Mouse (Mus musculus) liver, embryonic 12.5 days (tissue): ENCODE results near the gene Atp6v1a. TPM values are rescaled to one million over a fixed set of nuclear protein-coding genes. Genes with fewer than 3 reads are reported as not detected.
A peak's percentile ranks its signal among the peaks of the same experiment; 100 is the strongest.

ENCODE experiments used
- ATAC-seq: fragments of 200-750 bp; cut with Nextera tagmentation; 2 replicates; pipeline ENCODE4 v1.8.0; 2017; ENCODE audit warnings: moderate number of reproducible peaks, mild to moderate bottlenecking, moderate library complexity
- H3K27ac ChIP-seq: fragments of 300-500 bp; sonication (generic); 2 replicates; pipeline ENCODE4 v1.5.1; 2016; ENCODE audit warnings: mild to moderate bottlenecking
- H3K27me3 ChIP-seq: fragments of 300-500 bp; sonication (generic); replicated peaks from 2 replicates; pipeline ENCODE4 v1.6.1; 2016; ENCODE audit warnings: mild to moderate bottlenecking, moderate library complexity
- H3K36me3 ChIP-seq: fragments of 300-500 bp; sonication (generic); 2 replicates; pipeline ENCODE4 v1.6.1; 2016; ENCODE audit warnings: mild to moderate bottlenecking, moderate library complexity
- H3K4me1 ChIP-seq: fragments of 300-500 bp; sonication (generic); 2 replicates; pipeline ENCODE4 v1.6.1; 2016
- H3K4me2 ChIP-seq: fragments of 300-500 bp; sonication (generic); 2 replicates; pipeline ENCODE4 v1.6.1; 2016; ENCODE audit warnings: mild to moderate bottlenecking, moderate library complexity
- H3K4me3 ChIP-seq: fragments of 300-500 bp; sonication (generic); 2 replicates; pipeline ENCODE4 v1.5.1; 2016; ENCODE audit warnings: mild to moderate bottlenecking, moderate library complexity
- H3K9ac ChIP-seq: fragments of 300-500 bp; sonication (generic); 2 replicates; pipeline ENCODE4 v1.6.1; 2016; ENCODE audit warnings: mild to moderate bottlenecking, moderate library complexity
- H3K9me3 ChIP-seq: fragments of 300-500 bp; sonication (generic); replicated peaks from 2 replicates; pipeline ENCODE4 v1.6.1; 2016; ENCODE audit warnings: mild to moderate bottlenecking, moderate library complexity
- WGBS: fragments of 180-500 bp; shearing (Covaris S2); methylation state at CpG from one replicate; pipeline ENCODE4 v1.1.7; 2016; ENCODE audit not compliant: insufficient replicate concordance; 5-methylcytosine and 5-hydroxymethylcytosine counted together
- polyA plus RNA-seq: library from polyadenylated mRNA; unstranded; fragments of >200 nt; fragmentation: Nextera tagmentation; extraction: Ambion mirVana; gene quantifications from 2 replicates; pipeline ENCODE4 v1.2.1, GENCODE M21; 2016

Atp6v1a gene
- polyA plus RNA-seq, 1 experiment from 2014 or later = 27.2 TPM

DNA sequence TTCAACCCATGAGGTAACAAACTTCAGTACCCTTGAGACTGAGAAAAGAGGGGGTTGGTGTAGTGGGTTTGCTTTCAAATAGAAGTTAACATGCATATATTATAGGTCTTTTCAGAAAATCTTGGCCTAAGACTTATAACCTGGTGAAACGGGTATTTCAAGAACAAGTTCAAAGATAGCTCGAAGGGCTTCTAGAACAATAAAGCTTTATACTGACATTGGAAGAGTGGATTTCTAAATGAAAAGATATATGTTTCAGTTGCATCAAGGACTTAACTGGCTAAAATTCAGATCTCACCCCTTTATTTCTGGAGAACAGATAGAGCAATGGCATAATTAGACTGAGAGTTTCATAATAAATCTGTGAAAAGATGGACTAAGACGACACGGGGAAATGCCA lies 29.5 kb upstream of the Atp6v1a start:
- H3K27ac ChIP-seq = no peak overlapping the region
- no peak overlapping the region for H3K9ac ChIP-seq
- no peak overlapping the region for H3K4me3 ChIP-seq
- H3K9me3 ChIP-seq = no peaks in the 10 kb centered on the region
- no peaks in the 10 kb centered on the region for H3K27me3 ChIP-seq
- WGBS = 79% methylated on average over 4 of the region's 4 CpGs
- no peaks in the 10 kb centered on the region for H3K36me3 ChIP-seq
- peaks cover 11% of the 10 kb centered on the region for H3K4me1 ChIP-seq
- H3K4me2 ChIP-seq = no peak overlapping the region
- no peak for ATAC-seq

DNA sequence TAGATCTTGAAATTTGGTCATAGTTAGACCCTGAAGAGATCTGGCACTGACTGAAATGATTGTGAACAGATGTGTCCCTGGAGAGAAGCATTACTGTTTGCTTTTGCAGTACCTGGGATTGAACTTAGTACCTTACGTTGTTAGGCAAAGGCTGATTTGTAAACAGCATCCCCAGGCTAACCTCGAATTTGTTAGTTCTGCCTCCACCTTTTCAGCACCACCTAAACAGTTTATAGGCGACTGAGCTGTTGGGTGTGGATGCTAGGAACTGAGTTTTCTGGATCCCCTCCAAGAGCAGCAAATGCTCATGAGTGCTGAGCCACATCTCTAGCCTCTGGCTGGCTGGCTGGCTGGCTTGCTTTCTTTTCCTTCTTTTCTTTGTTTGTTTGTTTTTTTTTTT lies 25.7 kb upstream of the Atp6v1a start:
- H3K4me2 ChIP-seq = no peak overlapping the region
- ATAC-seq = peak; percentile 49; the same call in 1 of the 2 replicates
- no peak overlapping the region for H3K9ac ChIP-seq
- 58% methylated on average over 3 of the region's 3 CpGs for WGBS
- no peaks in the 10 kb centered on the region for H3K27me3 ChIP-seq
- no peaks in the 10 kb centered on the region for H3K9me3 ChIP-seq
- H3K27ac ChIP-seq = no peak overlapping the region
- peaks cover 5% of the 10 kb centered on the region for H3K36me3 ChIP-seq
- H3K4me3 ChIP-seq = no peak overlapping the region
- H3K4me1 ChIP-seq = 0 out of 2 replicates have a peak, but pooled peaks cover 4% of the 10 kb centered on the region

DNA sequence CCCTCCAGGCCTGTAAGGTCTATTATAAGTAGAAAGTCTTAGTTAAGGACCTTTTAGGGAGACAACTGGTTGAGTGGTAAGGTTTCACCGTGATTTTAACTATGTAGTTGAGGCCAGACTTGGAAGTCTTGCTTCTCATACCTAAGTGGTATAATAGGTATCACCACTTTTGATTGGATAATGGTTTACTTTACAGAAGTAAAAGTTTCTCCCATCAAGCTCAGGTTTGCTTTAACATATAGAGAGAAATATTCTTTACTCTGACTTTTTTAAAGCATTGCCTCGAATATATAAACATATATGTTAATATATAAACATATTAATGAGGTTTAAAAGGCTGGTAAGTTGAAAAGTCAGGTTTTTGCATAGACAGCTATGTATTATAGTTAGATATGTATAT lies 24.3 kb upstream of the Atp6v1a start:
- H3K27me3 ChIP-seq = no peaks in the 10 kb centered on the region
- no peaks in the 10 kb centered on the region for H3K9me3 ChIP-seq
- ATAC-seq = no peak
- H3K36me3 ChIP-seq = peaks cover 18% of the 10 kb centered on the region
- no peak overlapping the region for H3K4me3 ChIP-seq
- peaks cover 10% of the 10 kb centered on the region for H3K4me1 ChIP-seq
- 77% methylated on average over 2 of the region's 2 CpGs for WGBS
- H3K27ac ChIP-seq = no peak overlapping the region
- H3K9ac ChIP-seq = no peak overlapping the region
- H3K4me2 ChIP-seq = no peak overlapping the region

DNA sequence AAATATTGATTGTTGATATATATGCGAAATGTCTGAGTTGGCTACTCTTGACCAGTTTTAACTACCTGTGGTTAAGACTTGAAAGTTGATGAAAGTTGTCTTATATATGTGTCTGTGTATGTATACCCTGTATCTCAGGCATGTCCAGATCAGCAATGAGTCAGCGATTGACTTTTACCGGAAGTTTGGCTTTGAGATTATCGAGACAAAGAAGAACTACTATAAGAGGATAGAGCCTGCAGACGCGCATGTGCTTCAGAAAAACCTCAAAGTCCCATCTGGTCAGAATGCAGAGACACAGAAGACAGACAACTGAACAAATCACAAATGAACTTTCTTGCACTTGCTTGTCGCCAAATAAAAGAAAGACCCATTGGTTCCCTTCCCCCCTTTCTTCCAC lies 19.8 kb upstream of the Atp6v1a start:
- WGBS = 49% methylated on average over 7 of the region's 7 CpGs
- H3K36me3 ChIP-seq = peaks cover 32% of the 10 kb centered on the region
- no peaks in the 10 kb centered on the region for H3K9me3 ChIP-seq
- no peak overlapping the region for H3K9ac ChIP-seq
- peaks cover 19% of the 10 kb centered on the region for H3K4me1 ChIP-seq
- ATAC-seq = no peak
- no peak overlapping the region for H3K4me2 ChIP-seq
- H3K27ac ChIP-seq = no peak overlapping the region
- H3K27me3 ChIP-seq = no peaks in the 10 kb centered on the region
- H3K4me3 ChIP-seq = no peak overlapping the region

DNA sequence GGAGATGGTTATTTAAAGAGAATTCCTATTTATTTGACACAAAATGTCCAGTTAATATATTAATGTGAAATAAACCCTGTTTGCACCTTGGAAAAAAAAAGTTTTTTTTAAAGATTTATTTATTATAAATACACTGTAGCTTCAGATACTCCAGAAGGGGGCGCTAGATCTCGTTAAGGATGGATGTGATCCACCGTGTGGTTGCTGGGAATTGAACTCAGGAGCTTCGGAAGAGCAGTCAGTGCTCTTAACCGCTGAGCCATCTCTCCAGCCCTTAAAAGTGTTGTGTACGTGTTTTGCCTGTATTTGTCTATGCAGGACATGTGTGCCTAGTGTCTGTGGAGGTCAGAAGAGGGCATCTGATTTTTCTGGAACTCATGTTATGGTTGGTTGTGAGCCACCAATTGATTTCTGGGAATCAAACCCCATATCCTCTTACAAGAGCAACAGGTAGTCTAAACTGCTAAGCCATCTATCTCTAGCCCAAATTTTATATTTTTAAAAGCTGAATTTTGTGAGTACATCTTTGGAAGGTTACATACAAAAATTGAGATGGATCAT lies 15.1 kb upstream of the Atp6v1a start:
- H3K4me2 ChIP-seq = no peak overlapping the region
- no peaks in the 10 kb centered on the region for H3K27me3 ChIP-seq
- no peak for ATAC-seq
- H3K36me3 ChIP-seq = peaks cover 21% of the 10 kb centered on the region
- H3K9ac ChIP-seq = no peak overlapping the region
- no peak overlapping the region for H3K4me3 ChIP-seq
- no peak overlapping the region for H3K27ac ChIP-seq
- H3K9me3 ChIP-seq = no peaks in the 10 kb centered on the region
- H3K4me1 ChIP-seq = peaks cover 24% of the 10 kb centered on the region
- 58% methylated on average over 6 of the region's 6 CpGs for WGBS

DNA sequence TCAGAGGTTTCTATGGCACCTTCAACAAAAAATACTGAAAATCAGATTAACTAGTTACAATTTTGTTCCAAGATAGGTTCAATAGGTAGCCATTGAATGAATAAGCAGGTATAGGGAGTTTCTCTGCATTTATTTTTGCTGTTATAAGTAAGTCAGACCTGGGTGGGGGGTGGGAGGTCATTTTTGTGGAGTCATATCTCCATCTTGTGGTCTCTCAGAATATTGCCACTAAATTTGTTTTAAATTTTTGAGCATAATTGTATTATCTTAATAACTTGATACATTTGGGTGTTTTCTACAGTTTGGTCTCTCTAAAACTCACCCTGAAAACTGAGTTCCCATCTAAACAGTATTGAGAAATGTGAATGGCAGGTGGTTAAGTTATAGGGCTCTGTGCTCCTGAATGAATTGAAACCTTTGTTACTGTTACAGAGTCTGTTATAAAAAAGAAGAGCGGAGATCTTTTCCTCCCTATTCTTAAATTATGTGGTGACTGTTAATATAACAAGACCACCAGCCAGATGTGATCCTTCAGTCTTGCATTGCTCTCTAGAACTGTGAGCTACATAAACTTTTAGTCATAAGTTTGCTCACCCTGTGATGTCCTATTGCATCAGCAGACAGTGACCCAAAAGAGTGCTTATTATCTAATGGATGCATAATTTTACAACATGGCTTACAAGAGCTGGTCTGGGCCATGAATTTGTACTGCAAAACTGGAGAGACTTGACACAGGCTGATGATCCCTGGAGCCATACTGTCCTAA lies 9.7 kb upstream of the Atp6v1a start:
- no peak overlapping the region for H3K9ac ChIP-seq
- H3K4me2 ChIP-seq = no peak overlapping the region
- WGBS = 84% methylated on average over 1 of the region's 1 CpGs
- ATAC-seq = no peak
- peaks cover 16% of the 10 kb centered on the region for H3K4me1 ChIP-seq
- H3K9me3 ChIP-seq = no peaks in the 10 kb centered on the region
- H3K4me3 ChIP-seq = no peak overlapping the region
- no peak overlapping the region for H3K27ac ChIP-seq
- H3K27me3 ChIP-seq = no peaks in the 10 kb centered on the region
- peaks cover 8% of the 10 kb centered on the region; the same call in 1 of the 2 replicates for H3K36me3 ChIP-seq

DNA sequence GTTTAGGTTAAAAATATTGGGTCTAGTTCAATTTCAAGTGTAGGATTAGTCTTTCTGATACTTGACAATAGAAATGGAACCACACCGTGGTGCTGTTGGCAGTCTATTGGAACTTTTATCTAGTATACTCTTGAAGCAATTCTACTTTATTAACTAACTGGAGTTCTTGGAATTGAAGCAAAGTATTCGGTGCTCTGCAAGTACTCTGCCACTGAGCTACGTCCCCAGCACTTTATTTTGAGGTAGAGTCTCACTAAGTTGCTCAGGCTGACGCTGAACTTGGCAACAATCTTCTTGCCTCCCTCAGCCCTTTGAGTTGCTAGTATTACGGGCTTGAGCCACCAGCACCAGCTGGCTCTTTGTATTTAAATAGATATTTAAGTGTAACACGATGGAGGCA lies 2.0 kb upstream of the Atp6v1a start:
- Histone ChIP-seq H3K36me3 (peaks cover 8% of the 10 kb centered on the region; the same call in 1 of the 2 replicates), H3K27ac (peak overlapping the region; percentile 62), H3K9ac (peak overlapping the region; percentile 95), H3K4me1 (peaks cover 45% of the 10 kb centered on the region), H3K4me3 (peak overlapping the region; percentile 95), H3K27me3 (no peaks in the 10 kb centered on the region), H3K9me3 (no peaks in the 10 kb centered on the region), H3K4me2 (peak overlapping the region; percentile 94)
- ATAC-seq = no peak
- WGBS = 56% methylated on average over 6 of the region's 6 CpGs

DNA sequence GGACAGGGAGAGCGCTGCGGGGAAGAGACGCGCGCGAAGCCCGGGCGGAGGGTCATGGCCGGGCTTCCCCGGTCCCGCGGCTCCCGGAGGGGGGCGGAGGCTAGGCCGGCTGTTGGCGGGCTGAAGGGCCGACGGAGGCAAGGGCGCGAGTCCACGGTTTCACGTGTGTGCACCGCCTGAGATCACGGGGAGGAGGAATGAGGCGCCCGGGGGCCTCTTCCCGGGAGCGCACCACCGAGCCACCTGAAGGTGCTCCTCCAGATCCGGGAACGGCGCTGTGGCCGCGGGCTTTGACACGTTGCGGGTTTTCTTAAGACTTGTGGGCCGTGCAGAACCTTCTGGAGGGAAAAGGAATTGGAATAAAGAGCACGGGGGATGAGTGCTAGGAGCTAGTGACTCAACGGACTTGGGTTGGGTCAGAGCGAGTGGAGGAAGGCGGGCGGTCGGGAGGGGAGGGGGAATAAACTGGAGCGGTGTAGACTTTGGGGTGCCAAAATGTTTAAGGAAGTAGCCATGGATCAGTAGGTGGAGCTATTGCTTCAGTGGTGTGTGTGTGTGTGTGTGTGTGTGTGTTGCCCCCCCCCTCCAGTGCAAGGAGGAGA lies 782 bp upstream of the Atp6v1a start:
- no peaks in the 10 kb centered on the region for H3K9me3 ChIP-seq
- H3K27ac ChIP-seq = peak overlapping the region; percentile 99
- H3K9ac ChIP-seq = peak overlapping the region; percentile 95
- H3K4me1 ChIP-seq = peaks cover 48% of the 10 kb centered on the region
- H3K36me3 ChIP-seq = peaks cover 5% of the 10 kb centered on the region; the same call in 1 of the 2 replicates
- ATAC-seq = peak; percentile 77
- peak overlapping the region; percentile 94 for H3K4me2 ChIP-seq
- H3K27me3 ChIP-seq = no peaks in the 10 kb centered on the region
- WGBS = under 1% methylated on average over 44 of the region's 44 CpGs
- peak overlapping the region; percentile 95 for H3K4me3 ChIP-seq

DNA sequence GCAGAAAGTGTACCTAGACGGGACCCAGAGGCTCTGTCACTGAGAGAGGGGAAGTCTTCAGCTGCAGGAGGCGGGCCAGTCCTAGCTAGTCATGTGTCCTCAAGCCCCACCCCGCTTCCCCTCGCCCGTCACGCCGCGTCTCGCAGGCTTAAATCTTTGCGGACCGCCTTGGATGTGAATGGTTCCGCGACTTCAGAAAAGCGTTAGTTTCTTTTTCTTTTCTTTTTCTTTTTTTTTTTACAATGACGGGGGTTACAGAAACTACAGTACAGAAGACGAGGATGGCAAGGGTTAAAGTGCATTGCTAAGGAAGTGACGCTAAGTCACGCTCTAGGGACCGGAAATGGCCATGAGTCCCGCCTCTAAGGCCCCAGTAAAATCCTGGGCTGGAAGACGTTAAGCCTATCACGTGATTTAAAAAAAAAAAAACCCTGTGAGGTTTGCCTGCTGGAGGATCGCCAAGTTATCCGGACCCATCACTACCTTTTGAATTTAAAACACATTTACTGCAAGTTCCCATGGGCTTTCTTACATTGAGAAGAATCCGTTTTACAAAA lies 448 bp downstream of the Atp6v1a start:
- 1% methylated on average over 25 of the region's 25 CpGs for WGBS
- Histone ChIP-seq H3K4me2 (peak overlapping the region; percentile 94), H3K27ac (peak overlapping the region; percentile 99), H3K36me3 (no peaks in the 10 kb centered on the region), H3K4me3 (peak overlapping the region; percentile 95), H3K27me3 (no peaks in the 10 kb centered on the region), H3K4me1 (peaks cover 43% of the 10 kb centered on the region), H3K9me3 (no peaks in the 10 kb centered on the region), H3K9ac (peak overlapping the region; percentile 95)
- peak; percentile 86 for ATAC-seq

DNA sequence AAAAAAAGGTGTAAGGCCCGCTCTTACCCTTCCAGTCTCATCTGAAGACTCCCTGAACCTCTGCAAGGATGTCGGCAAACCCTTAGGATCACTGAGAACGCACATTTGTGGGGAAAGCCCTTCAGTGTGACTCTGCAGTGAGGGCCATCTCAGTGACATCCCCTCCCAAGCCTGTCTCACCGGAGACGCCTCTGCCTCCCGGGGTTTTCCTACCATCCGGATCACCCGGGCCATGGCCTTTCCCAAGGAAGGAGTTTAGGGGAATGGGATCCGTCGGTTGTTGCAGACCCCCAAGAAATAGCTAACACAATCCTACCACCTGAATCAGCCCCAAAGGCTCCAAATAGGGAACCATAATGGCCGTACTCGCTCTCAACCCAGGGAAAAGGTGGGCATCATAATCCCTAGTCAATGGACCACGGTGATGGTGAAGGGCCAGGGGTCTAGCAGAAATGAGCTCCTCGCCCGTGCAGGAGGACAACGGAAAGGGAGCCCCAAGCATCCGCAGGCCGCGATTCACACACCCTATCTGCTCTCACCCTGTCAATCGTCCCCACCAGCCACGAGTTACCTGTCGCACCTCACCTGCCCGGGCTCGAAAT lies 1.0 kb downstream of the Atp6v1a start:
- no peaks in the 10 kb centered on the region for H3K9me3 ChIP-seq
- ATAC-seq = no peak
- peak overlapping the region; percentile 99 for H3K27ac ChIP-seq
- 1% methylated on average over 24 of the region's 24 CpGs for WGBS
- peak overlapping the region; percentile 95 for H3K4me3 ChIP-seq
- peak overlapping the region; percentile 94 for H3K4me2 ChIP-seq
- peaks cover 39% of the 10 kb centered on the region for H3K4me1 ChIP-seq
- H3K9ac ChIP-seq = peak overlapping the region; percentile 95
- no peaks in the 10 kb centered on the region for H3K36me3 ChIP-seq
- H3K27me3 ChIP-seq = no peaks in the 10 kb centered on the region

DNA sequence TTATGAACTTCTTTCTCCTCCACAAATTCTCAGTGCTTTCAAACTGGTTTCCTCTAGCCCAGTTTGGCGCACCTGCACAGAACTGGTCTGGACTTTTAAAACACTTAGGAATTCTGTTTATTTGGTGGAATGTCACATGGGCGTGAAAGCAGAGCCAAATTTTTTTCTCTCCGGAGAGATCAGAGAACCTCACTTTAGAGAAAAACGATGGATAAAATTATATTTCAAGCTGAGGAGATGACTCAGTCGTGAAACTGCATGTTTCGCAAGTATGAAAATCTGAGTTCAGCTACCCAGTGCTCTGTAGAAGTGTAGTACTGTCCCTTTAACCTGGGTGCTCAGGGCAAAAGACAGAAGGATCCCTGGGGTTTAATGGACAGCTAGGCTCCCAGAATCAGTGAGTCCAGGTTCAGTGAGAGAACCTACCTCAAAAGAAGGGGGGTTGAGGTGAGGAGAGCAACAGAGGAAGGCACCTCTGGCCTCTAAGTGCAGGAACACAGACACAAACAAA lies 2.9 kb downstream of the Atp6v1a start:
- Histone ChIP-seq H3K27ac (no peak overlapping the region), H3K9ac (no peak overlapping the region), H3K36me3 (no peaks in the 10 kb centered on the region), H3K4me1 (peaks cover 26% of the 10 kb centered on the region), H3K27me3 (no peaks in the 10 kb centered on the region), H3K4me3 (no peak overlapping the region), H3K4me2 (no peak overlapping the region), H3K9me3 (no peaks in the 10 kb centered on the region)
- no peak for ATAC-seq
- 81% methylated on average over 6 of the region's 6 CpGs for WGBS
